Mouse (Mus musculus): ENCODE measurements around the gene Prkar2a. TPM values are rescaled to one million over a fixed set of nuclear protein-coding genes. Genes with fewer than 3 reads are reported as not detected.

Gene Prkar2a
- polyA plus RNA-seq, 1 experiment from 2014 or later, result 59.3 TPM

DNA sequence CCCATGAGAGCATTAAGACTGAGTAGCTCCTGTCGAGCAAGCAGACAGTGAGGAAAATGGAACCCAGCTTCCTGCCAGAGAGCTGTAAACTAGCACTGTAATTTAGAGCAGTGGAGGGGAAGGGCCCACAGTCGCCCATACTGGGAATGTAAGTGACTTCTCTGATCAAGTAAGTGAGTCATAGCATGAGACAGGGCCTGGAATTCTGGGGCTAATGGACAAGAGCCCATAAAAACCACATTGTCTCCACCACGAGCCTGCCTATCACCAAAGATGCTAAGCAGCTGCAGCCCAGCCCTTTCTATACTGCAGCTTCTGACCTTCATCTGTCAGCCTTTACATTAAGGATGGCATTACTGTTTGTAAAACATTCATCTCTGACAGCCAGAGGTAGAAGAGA is 50.1 kb downstream of the Prkar2a start:
- no peaks in the 10 kb centered on the region for H3K9me3 ChIP-seq (replicated peaks)
- H3K4me2 ChIP-seq (replicated peaks), result no peak overlapping the region
- no peaks in the 10 kb centered on the region for H3K4me1 ChIP-seq
- H3K9ac ChIP-seq, result no peak overlapping the region
- H3K36me3 ChIP-seq, result peaks cover 47% of the 10 kb centered on the region
- H3K27ac ChIP-seq, result no peak overlapping the region
- ATAC-seq (ENCODE audit: low FRiP score), result no peak
- WGBS, result 52% methylated on average over 3 of the region's 3 CpGs
- no peaks in the 10 kb centered on the region for H3K27me3 ChIP-seq
- no peak overlapping the region for H3K4me3 ChIP-seq

DNA sequence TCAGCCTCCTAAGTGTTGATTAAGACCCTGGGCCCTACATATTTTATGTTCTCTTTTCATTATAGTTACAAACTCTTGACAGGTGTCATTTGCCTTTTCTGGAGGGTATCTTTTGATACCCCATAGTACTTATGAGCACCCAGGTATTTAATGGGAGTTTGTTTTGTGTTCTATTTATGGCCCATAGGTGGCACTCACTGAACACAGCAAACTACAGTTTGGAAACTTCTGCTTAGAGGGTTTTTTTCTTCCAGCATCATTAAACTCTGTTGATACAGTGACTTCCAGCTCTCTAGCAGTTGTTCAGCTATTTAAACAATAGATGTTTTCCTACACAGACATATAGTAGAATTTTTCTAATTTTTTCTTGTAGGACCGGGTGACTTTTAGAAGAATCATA is 50.9 kb downstream of the Prkar2a start:
- Histone ChIP-seq H3K4me1 (no peaks in the 10 kb centered on the region), H3K27me3 (no peaks in the 10 kb centered on the region), H3K9ac (no peak overlapping the region), H3K9me3 (replicated peaks) (no peaks in the 10 kb centered on the region), H3K27ac (no peak overlapping the region), H3K4me3 (no peak overlapping the region), H3K4me2 (replicated peaks) (no peak overlapping the region), H3K36me3 (peaks cover 45% of the 10 kb centered on the region)
- no peak for ATAC-seq (ENCODE audit: low FRiP score)
- 83% methylated on average over 1 of the region's 1 CpGs for WGBS

DNA sequence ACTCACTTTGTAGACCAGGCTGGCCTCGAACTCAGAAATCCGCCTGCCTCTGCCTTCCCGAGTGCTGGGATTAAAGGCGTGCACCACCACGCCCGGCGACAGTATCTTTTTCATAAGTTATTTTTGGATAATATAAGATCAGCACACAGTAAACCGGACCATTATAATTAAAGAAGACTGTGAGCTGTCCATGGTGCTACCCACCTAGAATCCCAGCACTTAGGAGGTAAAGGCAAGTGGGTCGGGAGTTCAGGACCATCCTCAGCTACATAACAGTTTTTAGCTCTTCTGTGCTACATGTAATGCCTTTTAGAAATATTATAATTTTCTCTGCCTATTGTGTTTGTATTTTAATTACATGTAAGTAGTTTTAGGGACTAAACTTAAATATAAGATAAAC is 52.9 kb downstream of the Prkar2a start:
- H3K27me3 ChIP-seq, result no peaks in the 10 kb centered on the region
- H3K4me3 ChIP-seq, result no peak overlapping the region
- H3K4me2 ChIP-seq (replicated peaks), result no peak overlapping the region
- H3K4me1 ChIP-seq, result no peaks in the 10 kb centered on the region
- H3K9ac ChIP-seq, result no peak overlapping the region
- WGBS, result 91% methylated on average over 9 of the region's 9 CpGs
- no peak overlapping the region for H3K27ac ChIP-seq
- peaks cover 61% of the 10 kb centered on the region for H3K36me3 ChIP-seq
- no peak for ATAC-seq (ENCODE audit: low FRiP score)
- no peaks in the 10 kb centered on the region for H3K9me3 ChIP-seq (replicated peaks)

DNA sequence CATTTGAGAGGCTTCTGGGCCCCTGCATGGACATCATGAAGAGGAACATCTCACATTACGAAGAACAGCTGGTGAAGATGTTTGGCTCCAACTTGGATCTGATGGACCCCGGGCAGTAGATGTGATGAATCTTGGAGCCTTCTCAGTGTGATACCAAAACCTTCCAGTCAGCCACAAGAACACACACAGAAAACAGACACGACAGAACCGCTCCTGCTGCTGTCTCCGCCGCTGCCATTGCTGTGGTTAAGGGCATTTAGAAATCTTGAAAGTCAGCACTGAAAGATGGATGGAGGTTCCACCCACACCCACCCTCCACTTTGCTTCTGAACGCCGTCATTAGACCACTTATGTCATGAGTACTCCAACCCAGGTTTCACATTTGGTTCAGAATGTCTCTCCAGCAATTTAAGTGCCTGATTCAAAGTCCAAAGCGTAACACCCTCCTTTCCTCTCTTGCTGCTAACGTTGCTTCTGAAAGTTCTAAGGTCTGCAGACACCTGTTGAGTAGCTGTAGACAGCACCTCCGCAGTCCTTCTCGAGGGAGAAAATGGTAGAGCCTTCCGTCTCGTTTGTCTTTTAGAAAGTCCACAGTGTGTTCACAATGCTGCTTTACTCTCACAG is 57.9 kb downstream of the Prkar2a start:
- no peak overlapping the region for H3K4me2 ChIP-seq (replicated peaks)
- H3K9me3 ChIP-seq (replicated peaks), result no peaks in the 10 kb centered on the region
- H3K4me3 ChIP-seq, result no peak overlapping the region
- no peak for ATAC-seq (ENCODE audit: low FRiP score)
- H3K27ac ChIP-seq, result no peak overlapping the region
- H3K9ac ChIP-seq, result no peak overlapping the region
- 91% methylated on average over 14 of the region's 14 CpGs for WGBS
- H3K4me1 ChIP-seq, result peaks cover 6% of the 10 kb centered on the region; the same call in 1 of the 2 replicates
- no peaks in the 10 kb centered on the region for H3K27me3 ChIP-seq
- peaks cover 65% of the 10 kb centered on the region for H3K36me3 ChIP-seq

DNA sequence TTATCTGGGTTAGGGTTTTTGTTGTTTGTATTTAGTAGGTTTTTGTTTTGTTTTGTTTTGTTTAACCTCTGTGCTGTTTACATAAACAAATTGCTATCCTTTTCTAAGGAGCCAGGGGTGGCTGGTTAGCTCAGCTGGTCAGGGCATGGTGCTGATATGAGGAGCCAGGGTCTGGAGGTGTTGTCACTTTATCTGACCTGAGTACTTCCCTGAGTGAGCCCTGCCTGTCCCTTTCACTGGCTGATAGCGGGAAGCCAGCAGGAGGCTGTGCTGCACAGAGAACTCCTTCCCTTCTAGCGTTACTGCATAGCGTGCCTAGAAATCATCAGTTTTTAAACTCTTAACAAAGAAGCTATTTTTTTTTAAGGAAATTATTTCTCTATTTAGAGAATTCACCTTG is 58.6 kb downstream of the Prkar2a start:
- Histone ChIP-seq H3K27ac (no peak overlapping the region), H3K4me1 (peaks cover 6% of the 10 kb centered on the region; the same call in 1 of the 2 replicates), H3K4me2 (replicated peaks) (no peak overlapping the region), H3K27me3 (no peaks in the 10 kb centered on the region), H3K36me3 (peaks cover 58% of the 10 kb centered on the region), H3K9ac (no peak overlapping the region), H3K4me3 (no peak overlapping the region), H3K9me3 (replicated peaks) (no peaks in the 10 kb centered on the region)
- 73% methylated on average over 3 of the region's 3 CpGs for WGBS
- no peak for ATAC-seq (ENCODE audit: low FRiP score)

- Histone ChIP-seq H3K9ac (0 out of 2 replicates have a peak overlapping the region, but pooled peaks have one; percentile 11), H3K36me3 (peaks cover 48% of the 10 kb centered on the region), H3K4me1 (peaks cover 6% of the 10 kb centered on the region; the same call in 1 of the 2 replicates)
Measured at GRCm38 (mm10) chr9:108748600-108749183, 59.6 kb downstream of the Prkar2a start.

GRCm38 (mm10) chr9:108750616-108751015 is 61.5 kb downstream of the Prkar2a start:
- no peak for ATAC-seq (ENCODE audit: low FRiP score)
- Histone ChIP-seq H3K9me3 (replicated peaks) (no peaks in the 10 kb centered on the region), H3K4me2 (replicated peaks) (no peak overlapping the region), H3K27me3 (no peaks in the 10 kb centered on the region), H3K4me3 (no peak overlapping the region), H3K36me3 (peaks cover 32% of the 10 kb centered on the region), H3K4me1 (peaks cover 6% of the 10 kb centered on the region; the same call in 1 of the 2 replicates), H3K9ac (no peak overlapping the region), H3K27ac (no peak overlapping the region)
- WGBS, result 86% methylated on average over 11 of the region's 11 CpGs

More at GRCm38 (mm10) chr9:108748600-108749183, 59.6 kb downstream of the Prkar2a start:
- Histone ChIP-seq H3K4me2 (replicated peaks) (no peak overlapping the region), H3K27ac (no peak overlapping the region), H3K27me3 (no peaks in the 10 kb centered on the region), H3K9me3 (replicated peaks) (no peaks in the 10 kb centered on the region), H3K4me3 (no peak overlapping the region)
- no peak for ATAC-seq (ENCODE audit: low FRiP score)
- WGBS, result 76% methylated on average over 11 of the region's 11 CpGs

GRCm38 (mm10) chr9:108752142-108752920 is 63.2 kb downstream of the Prkar2a start:
- ATAC-seq (ENCODE audit: low FRiP score), result no peak
- Histone ChIP-seq H3K9ac (no peak overlapping the region), H3K9me3 (replicated peaks) (no peaks in the 10 kb centered on the region), H3K36me3 (peaks cover 15% of the 10 kb centered on the region), H3K27ac (no peak overlapping the region), H3K4me3 (no peak overlapping the region), H3K27me3 (no peaks in the 10 kb centered on the region), H3K4me1 (peaks cover 6% of the 10 kb centered on the region; the same call in 1 of the 2 replicates), H3K4me2 (replicated peaks) (no peak overlapping the region)
- WGBS, result 89% methylated on average over 11 of the region's 11 CpGs

- no peak for ATAC-seq (ENCODE audit: low FRiP score)
Measured at GRCm38 (mm10) chr9:108753326-108753725, 64.2 kb downstream of the Prkar2a start.

DNA sequence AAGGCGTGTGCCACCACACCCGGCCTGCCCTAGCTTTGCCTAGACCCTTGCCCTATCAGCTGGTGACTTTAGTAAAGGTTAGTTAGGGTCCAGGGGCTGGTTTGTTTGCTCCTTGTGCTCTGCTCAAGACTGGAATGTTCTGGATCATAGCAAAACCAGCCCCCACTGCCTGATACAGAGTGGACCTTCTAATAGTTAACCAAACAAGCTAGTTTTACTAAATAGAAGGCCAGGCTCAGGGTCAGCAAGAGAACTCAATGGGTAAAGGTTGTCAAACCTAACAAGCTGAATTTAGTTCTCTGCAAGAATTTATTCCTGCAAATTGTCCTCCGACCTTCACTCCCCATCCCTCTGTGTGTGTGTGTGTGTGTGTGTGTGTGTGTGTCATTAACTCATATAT is 64.9 kb downstream of the Prkar2a start:
- Histone ChIP-seq H3K27ac (no peak overlapping the region), H3K27me3 (no peaks in the 10 kb centered on the region), H3K36me3 (no peaks in the 10 kb centered on the region; the same call in 1 of the 2 replicates), H3K9me3 (replicated peaks) (no peaks in the 10 kb centered on the region), H3K4me2 (replicated peaks) (no peak overlapping the region), H3K9ac (no peak overlapping the region), H3K4me3 (no peak overlapping the region), H3K4me1 (peaks cover 1% of the 10 kb centered on the region; the same call in 1 of the 2 replicates)
- no peak for ATAC-seq (ENCODE audit: low FRiP score)
- WGBS, result 88% methylated on average over 3 of the region's 3 CpGs

More at GRCm38 (mm10) chr9:108753326-108753725, 64.2 kb downstream of the Prkar2a start:
- Histone ChIP-seq H3K27ac (no peak overlapping the region), H3K9me3 (replicated peaks) (no peaks in the 10 kb centered on the region), H3K36me3 (peaks cover 6% of the 10 kb centered on the region; the same call in 1 of the 2 replicates), H3K9ac (no peak overlapping the region), H3K4me3 (no peak overlapping the region), H3K4me2 (replicated peaks) (no peak overlapping the region), H3K27me3 (no peaks in the 10 kb centered on the region), H3K4me1 (peaks cover 6% of the 10 kb centered on the region; the same call in 1 of the 2 replicates)
- WGBS, result 64% methylated on average over 9 of the region's 9 CpGs

DNA sequence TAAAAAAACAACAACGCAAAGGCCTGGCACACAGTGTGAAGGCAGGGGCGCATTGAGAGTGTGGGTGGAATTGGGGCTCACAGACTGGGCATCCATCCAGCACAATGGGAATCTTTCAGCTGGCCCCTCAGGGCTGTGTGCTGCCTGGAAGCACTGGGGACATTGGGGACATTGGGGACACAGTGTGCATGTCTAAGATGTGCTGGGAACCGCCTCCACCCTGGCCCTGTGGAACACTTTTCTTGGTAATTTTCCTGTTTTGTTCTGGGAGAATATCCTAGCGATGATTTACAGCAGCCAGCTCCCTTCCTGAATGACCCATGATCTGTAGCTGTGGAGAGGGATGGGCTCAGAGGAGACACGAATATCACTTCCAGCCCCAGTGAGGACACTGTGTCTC is 65.3 kb downstream of the Prkar2a start:
- no peaks in the 10 kb centered on the region for H3K27me3 ChIP-seq
- H3K9ac ChIP-seq, result no peak overlapping the region
- no peaks in the 10 kb centered on the region for H3K36me3 ChIP-seq
- no peak overlapping the region for H3K4me3 ChIP-seq
- ATAC-seq (ENCODE audit: low FRiP score), result no peak
- no peaks in the 10 kb centered on the region for H3K4me1 ChIP-seq
- H3K9me3 ChIP-seq (replicated peaks), result no peaks in the 10 kb centered on the region
- H3K4me2 ChIP-seq (replicated peaks), result no peak overlapping the region
- no peak overlapping the region for H3K27ac ChIP-seq
- WGBS, result 84% methylated on average over 5 of the region's 5 CpGs

GRCm38 (mm10) chr9:108757406-108757805 is 68.3 kb downstream of the Prkar2a start:
- H3K9me3 ChIP-seq (replicated peaks), result no peaks in the 10 kb centered on the region
- 71% methylated on average over 6 of the region's 6 CpGs for WGBS
- H3K27me3 ChIP-seq, result no peaks in the 10 kb centered on the region
- H3K27ac ChIP-seq, result no peak overlapping the region
- H3K9ac ChIP-seq, result no peak overlapping the region
- H3K4me3 ChIP-seq, result no peak overlapping the region
- ATAC-seq (ENCODE audit: low FRiP score), result no peak
- no peaks in the 10 kb centered on the region for H3K4me1 ChIP-seq
- H3K36me3 ChIP-seq, result no peaks in the 10 kb centered on the region
- H3K4me2 ChIP-seq (replicated peaks), result no peak overlapping the region
